Mouse (Mus musculus) MEL (cell line): ENCODE results near the gene Hbb-bs. TPM values are rescaled to one million over a fixed set of nuclear protein-coding genes. Genes with fewer than 3 reads are reported as not detected.

Source experiments
- DNase-seq: peaks from one replicate; pipeline ENCODE4 v3.0.0; 2011; ENCODE audit warnings: low read depth, low spot score
- H3K27ac ChIP-seq: 2 replicates; pipeline ENCODE4 v1.5.1; 2012; ENCODE audit warnings: low read depth, mild to moderate bottlenecking, control low read depth, low read length, moderate library complexity; ENCODE audit not compliant: control insufficient read depth
- H3K27me3 ChIP-seq, 2 experiments: fragments of 150-350 bp in 1 of 2; sonication (generic) in 1 of 2; 2 replicates each; pipeline ENCODE4 v1.6.1; 2012; ENCODE audit warnings: low read length in 2 of 2, mild to moderate bottlenecking in 2 of 2, improper control_type of control experiment in 1 of 2, moderate library complexity in 1 of 2; ENCODE audit not compliant: insufficient read depth in 2 of 2, control insufficient read depth in 1 of 2
- H3K36me3 ChIP-seq, 2 experiments: 2 replicates each; pipeline ENCODE4 v1.6.1; 2012 to 2014; ENCODE audit warnings: low read length in 2 of 2, improper control_type of control experiment in 1 of 2, inconsistent platforms in 1 of 2, mild to moderate bottlenecking in 1 of 2; ENCODE audit not compliant: insufficient read depth in 2 of 2, control insufficient read depth in 1 of 2
- H3K4me1 ChIP-seq, 2 experiments: fragments of 150-350 bp in 1 of 2; sonication (generic) in 1 of 2; 2 replicates each; pipeline ENCODE4 v1.6.1; 2012; ENCODE audit warnings: low read length in 2 of 2, improper control_type of control experiment in 1 of 2, mild to moderate bottlenecking in 1 of 2; ENCODE audit not compliant: insufficient read depth in 2 of 2, control insufficient read depth in 1 of 2
- H3K4me3 ChIP-seq, 2 experiments: fragments of 150-350 bp in 1 of 2; sonication (generic) in 1 of 2; 2 replicates each; pipeline ENCODE4 v1.5.1; 2012; ENCODE audit warnings: low read depth in 2 of 2, low read length in 2 of 2, mild to moderate bottlenecking in 2 of 2, moderate library complexity in 2 of 2, control low read depth in 1 of 2, improper control_type of control experiment in 1 of 2; ENCODE audit not compliant: control insufficient read depth in 1 of 2, insufficient read depth in 1 of 2
- H3K79me2 ChIP-seq: 2 replicates; pipeline ENCODE4 v1.6.1; 2012; ENCODE audit warnings: mild to moderate bottlenecking, low read length, moderate library complexity; ENCODE audit not compliant: control insufficient read depth, poor library complexity, insufficient read depth
- H3K9ac ChIP-seq: 2 replicates; pipeline ENCODE4 v1.6.1; 2012; ENCODE audit warnings: low read depth, mild to moderate bottlenecking, control low read depth, low read length, moderate library complexity; ENCODE audit not compliant: control insufficient read depth, poor library complexity, severe bottlenecking
- H3K9me3 ChIP-seq: fragments of 150-350 bp; sonication (generic); replicated peaks from 2 replicates; pipeline ENCODE4 v1.6.1; 2012; ENCODE audit warnings: mild to moderate bottlenecking, low read length, improper control_type of control experiment, moderate library complexity; ENCODE audit not compliant: insufficient read depth
- CHD1 ChIP-seq: IDR thresholded peaks from 2 replicates; pipeline ENCODE4 v1.6.1; 2012; ENCODE audit warnings: low read depth, mild to moderate bottlenecking, inconsistent platforms, low read length, improper control_type of control experiment
- CHD2 ChIP-seq: IDR thresholded peaks from 2 replicates; pipeline ENCODE4 v1.6.1; 2011; ENCODE audit warnings: low read length, improper control_type of control experiment
- CTCF ChIP-seq, 3 experiments: IDR thresholded peaks in 2 of 3; conservative IDR thresholded peaks in 1 of 3; 2 replicates each; pipeline ENCODE4 v1.5.1; 2011 to 2012; ENCODE audit warnings: low read length in 3 of 3, low read depth in 2 of 3, mild to moderate bottlenecking in 2 of 3, improper control_type of control experiment in 1 of 3, inconsistent platforms in 1 of 3, mixed read lengths in 1 of 3, moderate library complexity in 1 of 3; ENCODE audit not compliant: control insufficient read depth in 1 of 3, insufficient read depth in 1 of 3, poor library complexity in 1 of 3, severe bottlenecking in 1 of 3
- E2F4 ChIP-seq: IDR thresholded peaks from 2 replicates; pipeline ENCODE4 v1.6.1; 2011; ENCODE audit warnings: low read depth, low read length, improper control_type of control experiment, borderline replicate concordance
- ELF1 ChIP-seq: IDR thresholded peaks from 2 replicates; pipeline ENCODE4 v1.6.1; 2014; ENCODE audit warnings: low read depth, mild to moderate bottlenecking, inconsistent platforms, low read length, improper control_type of control experiment, moderate library complexity
- GABPA ChIP-seq: IDR thresholded peaks from 2 replicates; pipeline ENCODE4 v1.6.1; 2012; ENCODE audit warnings: low read depth, mild to moderate bottlenecking, inconsistent platforms, low read length, improper control_type of control experiment, moderate library complexity
- JUND ChIP-seq: IDR thresholded peaks from 2 replicates; pipeline ENCODE4 v1.6.1; 2011; ENCODE audit warnings: low read depth, mild to moderate bottlenecking, improper control_type of control experiment, low read length
- KAT2A ChIP-seq: conservative IDR thresholded peaks from 2 replicates; pipeline ENCODE4 v1.6.1; 2012; ENCODE audit warnings: low read depth, low read length, improper control_type of control experiment, inconsistent platforms
- MAFK ChIP-seq: IDR thresholded peaks from 2 replicates; pipeline ENCODE4 v1.6.1; 2011; ENCODE audit warnings: low read depth, mild to moderate bottlenecking, low read length, improper control_type of control experiment, borderline replicate concordance
- MAX ChIP-seq: IDR thresholded peaks from 2 replicates; pipeline ENCODE4 v1.6.1; 2011; ENCODE audit warnings: low read length, improper control_type of control experiment
- MAZ ChIP-seq: IDR thresholded peaks from 2 replicates; pipeline ENCODE4 v1.6.1; 2012; ENCODE audit warnings: low read depth, mild to moderate bottlenecking, inconsistent platforms, low read length, improper control_type of control experiment
- NRF1 ChIP-seq: IDR thresholded peaks from 2 replicates; pipeline ENCODE4 v1.6.1; 2014; ENCODE audit warnings: low read depth, mild to moderate bottlenecking, inconsistent platforms, low read length, improper control_type of control experiment, moderate library complexity; ENCODE audit not compliant: poor library complexity, insufficient read depth, severe bottlenecking
- POLR2A ChIP-seq, 2 experiments: IDR thresholded peaks; 2 replicates each; pipeline ENCODE4 v1.6.1; 2011 to 2012; ENCODE audit warnings: low read length in 2 of 2, mild to moderate bottlenecking in 2 of 2, control low read depth in 1 of 2, improper control_type of control experiment in 1 of 2, low read depth in 1 of 2, moderate library complexity in 1 of 2; ENCODE audit not compliant: control insufficient read depth in 1 of 2, insufficient read depth in 1 of 2, poor library complexity in 1 of 2
- POLR2AphosphoS2 ChIP-seq: IDR thresholded peaks from 2 replicates; pipeline ENCODE4 v1.6.1; 2011; ENCODE audit warnings: low read length, improper control_type of control experiment
- RAD21 ChIP-seq: IDR thresholded peaks from 2 replicates; pipeline ENCODE4 v1.6.1; 2011; ENCODE audit warnings: mild to moderate bottlenecking, low read depth, low read length, improper control_type of control experiment
- SIN3A ChIP-seq: IDR thresholded peaks from 2 replicates; pipeline ENCODE4 v1.6.1; 2012; ENCODE audit warnings: low read length, improper control_type of control experiment, inconsistent platforms
- SMC3 ChIP-seq: IDR thresholded peaks from 2 replicates; pipeline ENCODE4 v1.6.1; 2011; ENCODE audit warnings: low read depth, low read length, improper control_type of control experiment
- TAL1 ChIP-seq: IDR thresholded peaks from 2 replicates; pipeline ENCODE4 v1.6.1; 2012; ENCODE audit warnings: mild to moderate bottlenecking, inconsistent platforms, low read length, moderate library complexity, mixed read lengths
- TBP ChIP-seq: IDR thresholded peaks from 2 replicates; pipeline ENCODE4 v1.8.0; 2011; ENCODE audit warnings: low read depth, low read length, improper control_type of control experiment
- TCF12 ChIP-seq: IDR thresholded peaks from 2 replicates; pipeline ENCODE4 v1.6.1; 2014; ENCODE audit warnings: low read depth, mild to moderate bottlenecking, inconsistent platforms, low read length, improper control_type of control experiment, moderate library complexity
- USF1 ChIP-seq: IDR thresholded peaks from 2 replicates; pipeline ENCODE4 v1.6.1; 2014; ENCODE audit warnings: low read depth, mild to moderate bottlenecking, inconsistent platforms, low read length, improper control_type of control experiment, moderate library complexity
- ZC3H11A ChIP-seq: IDR thresholded peaks from 2 replicates; pipeline ENCODE4 v1.6.1; 2012; ENCODE audit warnings: low read depth, mild to moderate bottlenecking, inconsistent platforms, low read length, improper control_type of control experiment
- ZKSCAN1 ChIP-seq: IDR thresholded peaks from 2 replicates; pipeline ENCODE4 v1.6.1; 2012; ENCODE audit warnings: low read depth, mild to moderate bottlenecking, inconsistent platforms, low read length, improper control_type of control experiment, moderate library complexity
- ZMIZ1 ChIP-seq: IDR thresholded peaks from 2 replicates; pipeline ENCODE4 v1.6.1; 2012; ENCODE audit warnings: low read depth, mild to moderate bottlenecking, inconsistent platforms, low read length, improper control_type of control experiment, moderate library complexity
- ZNF384 ChIP-seq: IDR thresholded peaks from 2 replicates; pipeline ENCODE4 v1.6.1; 2012; ENCODE audit warnings: low read depth, mild to moderate bottlenecking, inconsistent platforms, low read length, improper control_type of control experiment
- polyA plus RNA-seq, 2 experiments: library from polyadenylated mRNA; stranded (reverse) in 1 of 2; unstranded in 1 of 2; fragments of >175 nt in 1 of 2; fragments of >200 nt in 1 of 2; gene quantifications; 2 replicates each; pipeline versions ENCODE4 v1.2.1 to v1.2.4; 2012; ENCODE audit warnings: low replicate concordance in 2 of 2, low read depth in 1 of 2; ENCODE audit not compliant: insufficient read length in 2 of 2, insufficient read depth in 1 of 2, missing spikeins in 1 of 2
- total RNA-seq: library from RNA; depleted of rRNA; stranded (reverse); fragments of 300-350 nt; gene quantifications from 2 replicates; pipeline ENCODE4 v1.2.3, GENCODE M21; 2012

The Hbb-bs gene
- total and polyA plus RNA-seq, 3 experiments: 79.0 to 208 TPM; not detected in 1

- TF ChIP-seq ZC3H11A (no peak; the same call in 1 of the 2 replicates), RAD21 (peak; percentile 21), SMC3 (peak; percentile 33; the same call in 1 of the 2 replicates), GABPA (no peak), CTCF (IDR thresholded peaks at IDR 0.05 in 2 of 3, conservative IDR thresholded peaks at IDR 0.05 in 1 of 3; ENCODE audit: control insufficient read depth in 1 of 3, insufficient read depth in 1 of 3, low read depth in 2 of 3, low read length in 3 of 3, poor library complexity in 1 of 3, severe bottlenecking in 1 of 3) (peak in 2 of 3 experiments; percentile 9 to 30; a peak in 3 of 6 replicates)
- Histone ChIP-seq H3K27me3 (no peaks in the 10 kb centered on the region), H3K36me3 (peaks cover 0 to 22% of the 10 kb centered on the region in 2 experiments; a peak in 2 of 4 replicates), H3K9ac (no peak overlapping the region), H3K27ac (no peak overlapping the region), H3K9me3 (no peaks in the 10 kb centered on the region), H3K79me2 (no peaks in the 10 kb centered on the region; the same call in 1 of the 2 replicates), H3K4me1 (peaks cover 13 to 22% of the 10 kb centered on the region in 2 experiments), H3K4me3 (no peak overlapping the region)
- DNase-seq: no peak
These were observed 46.6 kb upstream of the Hbb-bs start for GRCm38 (mm10) chr7:103874451-103874850.

GRCm38 (mm10) chr7:103873064-103873463, 45.2 kb upstream of the Hbb-bs start:
- peak; percentile 77 for DNase-seq
- Histone ChIP-seq H3K36me3 (peaks cover 0 to 25% of the 10 kb centered on the region in 2 experiments; a peak in 2 of 4 replicates), H3K9ac (no peak overlapping the region), H3K4me3 (no peak overlapping the region), H3K4me1 (peaks cover 15 to 28% of the 10 kb centered on the region in 2 experiments), H3K79me2 (no peaks in the 10 kb centered on the region; the same call in 1 of the 2 replicates), H3K9me3 (no peaks in the 10 kb centered on the region), H3K27me3 (no peaks in the 10 kb centered on the region), H3K27ac (no peak overlapping the region)
- TF ChIP-seq CHD1: no peak
- TF ChIP-seq ZC3H11A: peak; percentile 91
- peak; percentile 79 for TF ChIP-seq SMC3
- TF ChIP-seq KAT2A: no peak
- TF ChIP-seq POLR2A (IDR thresholded peaks at IDR 0.05; ENCODE audit: control insufficient read depth in 1 of 2, insufficient read depth in 1 of 2, low read depth in 1 of 2, low read length in 2 of 2, poor library complexity in 1 of 2): no peak
- no peak for TF ChIP-seq E2F4
- TF ChIP-seq RAD21: peak; percentile 76
- TF ChIP-seq ZMIZ1: no peak
- TF ChIP-seq MAFK: no peak
- TF ChIP-seq CTCF (IDR thresholded peaks at IDR 0.05 in 2 of 3, conservative IDR thresholded peaks at IDR 0.05 in 1 of 3; ENCODE audit: control insufficient read depth in 1 of 3, insufficient read depth in 1 of 3, low read depth in 2 of 3, low read length in 3 of 3, poor library complexity in 1 of 3, severe bottlenecking in 1 of 3): peak in 2 of 3 experiments; percentile 37 to 58; a peak in 4 of 6 replicates

DNA sequence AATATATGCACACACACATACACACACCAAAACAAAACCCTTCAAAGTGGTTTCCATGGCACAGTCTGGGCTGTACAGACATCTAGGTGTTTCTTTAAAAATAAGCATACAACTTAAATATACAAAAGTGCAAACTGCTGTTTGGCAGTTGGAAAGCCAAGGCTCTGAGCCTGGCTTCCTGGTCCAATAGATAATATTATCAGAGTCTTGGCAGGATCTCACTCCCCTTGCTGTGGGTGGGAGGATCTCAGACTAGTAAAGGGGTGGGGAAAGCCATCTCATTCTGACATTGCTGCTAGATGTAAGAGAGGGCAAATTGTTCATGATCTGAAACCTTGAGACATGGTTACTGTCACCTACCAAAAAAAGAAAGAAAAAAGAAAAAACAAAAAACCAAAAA, 42.8 kb upstream of the Hbb-bs start:
- Histone ChIP-seq H3K9me3 (no peaks in the 10 kb centered on the region), H3K36me3 (peaks cover 0 to 31% of the 10 kb centered on the region in 2 experiments; a peak in 2 of 4 replicates), H3K27me3 (no peaks in the 10 kb centered on the region), H3K27ac (peak overlapping the region; percentile 100), H3K4me3 (peak overlapping the region in 1 of 2 experiments; percentile 8; a peak in 1 of 4 replicates), H3K79me2 (no peaks in the 10 kb centered on the region; the same call in 1 of the 2 replicates), H3K4me1 (peaks cover 18 to 28% of the 10 kb centered on the region in 2 experiments), H3K9ac (peak overlapping the region; percentile 56)
- peak; percentile 94 for DNase-seq
- 0 out of 2 replicates have a peak, but pooled peaks have one; percentile 36 for TF ChIP-seq TBP
- no peak for TF ChIP-seq ZKSCAN1
- TF ChIP-seq ELF1: 0 out of 2 replicates have a peak, but pooled peaks have one; percentile 32
- peak; percentile 93 for TF ChIP-seq TAL1
- 0 out of 2 replicates have a peak, but pooled peaks have one; percentile 40 for TF ChIP-seq SIN3A
- no peak for TF ChIP-seq MAX
- TF ChIP-seq TCF12: peak; percentile 94
- no peak for TF ChIP-seq NRF1
- no peak for TF ChIP-seq MAZ
- no peak for TF ChIP-seq USF1
- peak; percentile 68 for TF ChIP-seq ZNF384
- no peak for TF ChIP-seq ZMIZ1
- no peak for TF ChIP-seq POLR2AphosphoS2
- no peak for TF ChIP-seq CHD2
- 0 out of 2 replicates have a peak, but pooled peaks have one; percentile 36 for TF ChIP-seq JUND
